Mouse (Mus musculus): ENCODE data around the gene Gm8879.
"Not testable (repeated sequence)": the region's sequence is repeated elsewhere in the genome, so short reads cannot be mapped to it uniquely, and the experiment has no call there.

Gm8879 gene

GRCm38 (mm10) chr5:11127334-11127733 is at the start of gene Gm8879:
TSS of gene Gm8879 (plus strand) at chr5:11127634.
- DNase-seq (ENCODE audit: low read depth, low spot score) = not testable (repeated sequence)

- DNase-seq (ENCODE audit: low read depth, low spot score) = not testable (repeated sequence)
Observed at GRCm38 (mm10) chr5:11138031-11138430, 10.6 kb downstream of the Gm8879 start.

Measured in c-Kit-negative CD71-positive TER-119-positive erythroid progenitor cells, embryonic 14.5 days (primary cell).